Mouse (Mus musculus) T-helper 1 cell (primary cell): ENCODE results near the gene Aggf1.

ENCODE experiments used
- in situ Hi-C: fragments of 300-600 bp; cut with MboI, MseI; formaldehyde crosslinking; loops from one replicate; pipeline ENCODE4 v1.15.1; 2025; ENCODE audit warnings: high pct_unique_total_duplicates

Aggf1 gene

DNA sequence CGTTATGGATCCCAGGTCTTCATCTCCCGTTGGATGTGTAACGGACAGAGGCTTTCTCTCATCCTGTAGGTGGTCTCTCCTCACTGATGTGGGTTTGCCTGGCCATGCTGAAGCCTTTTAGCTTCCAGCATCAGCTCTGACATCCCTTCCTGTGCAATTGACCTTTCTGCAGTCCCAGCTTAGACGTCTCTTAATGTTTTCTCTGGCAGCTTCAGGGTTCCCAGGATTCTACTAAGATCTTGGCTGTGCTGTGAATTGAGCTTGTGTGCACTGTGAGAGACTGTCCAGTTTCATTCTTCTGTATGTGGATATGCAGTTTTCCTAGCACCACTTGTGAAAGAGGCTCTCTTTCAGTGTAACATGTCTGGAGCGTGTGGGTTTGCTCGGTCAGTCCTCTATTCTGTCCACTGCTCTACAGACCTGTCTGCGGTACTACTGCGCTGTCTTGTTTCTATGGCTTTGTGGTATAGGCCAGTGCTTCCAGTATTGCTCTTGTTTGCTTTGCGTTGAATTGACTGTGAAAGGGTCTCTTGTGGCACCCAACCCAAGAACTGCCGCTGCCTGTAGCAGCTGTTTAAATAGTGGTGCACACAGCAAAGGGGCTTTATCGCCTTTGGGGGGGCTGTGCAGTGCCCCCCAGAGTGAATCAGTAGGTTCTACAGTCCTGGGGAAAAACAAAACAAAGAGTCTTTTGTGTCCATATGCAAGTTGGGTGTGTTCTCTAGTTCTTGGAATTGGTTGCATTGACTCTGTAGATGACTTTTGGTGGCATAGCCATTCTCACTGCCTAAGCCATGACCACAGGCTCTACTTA lies 42.9 kb downstream of the Aggf1 start:
- in situ Hi-C loops, result loop anchor here (25.0 kb wide), 1 partner anchor 320 kb away; no protein-coding TSS in a partner anchor

DNA sequence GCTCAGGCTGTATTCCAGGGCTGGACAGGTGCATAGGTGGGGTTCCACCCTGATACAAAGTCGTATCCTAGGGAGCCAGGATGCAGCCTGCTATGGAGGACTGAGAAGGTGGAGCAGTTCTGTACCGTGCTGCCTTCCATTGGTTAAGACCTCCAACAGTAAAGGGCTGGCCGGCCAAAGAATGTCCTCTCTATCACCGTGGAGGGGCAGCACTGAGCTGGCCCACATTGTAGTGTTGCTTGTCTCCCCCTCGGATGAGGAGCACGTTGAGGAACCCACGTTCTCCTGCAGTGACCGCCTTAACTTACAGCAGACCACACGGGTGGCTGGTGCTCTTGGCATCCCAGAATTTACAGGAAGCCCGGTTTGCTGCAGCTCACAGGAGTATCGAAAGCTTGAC lies 44.6 kb downstream of the Aggf1 start:
- in situ Hi-C loops, result loop anchor here (25.0 kb wide), 1 partner anchor 318 kb away; no protein-coding TSS in a partner anchor

DNA sequence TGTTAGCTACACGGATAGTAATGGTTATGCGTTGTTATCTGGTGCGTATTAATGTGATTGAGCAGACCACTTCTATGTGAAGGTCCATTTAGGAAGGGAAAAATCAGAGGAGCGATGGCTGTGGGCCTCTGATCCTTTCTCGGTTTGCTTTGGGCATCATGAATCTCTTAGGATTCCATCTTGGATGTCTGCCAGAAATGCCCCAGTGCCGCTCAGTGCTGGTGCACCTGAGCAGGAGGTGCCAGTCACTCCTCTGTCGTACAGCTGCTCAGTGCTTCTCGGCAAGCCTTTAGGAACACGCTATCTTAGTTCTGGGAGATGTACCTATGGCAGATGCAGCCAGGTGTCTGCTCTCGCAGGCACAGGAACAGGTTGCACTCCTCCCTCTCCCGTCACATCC lies 46.4 kb downstream of the Aggf1 start:
- in situ Hi-C loops, result loop anchor here (25.0 kb wide), 1 partner anchor 316 kb away; no protein-coding TSS in a partner anchor

DNA sequence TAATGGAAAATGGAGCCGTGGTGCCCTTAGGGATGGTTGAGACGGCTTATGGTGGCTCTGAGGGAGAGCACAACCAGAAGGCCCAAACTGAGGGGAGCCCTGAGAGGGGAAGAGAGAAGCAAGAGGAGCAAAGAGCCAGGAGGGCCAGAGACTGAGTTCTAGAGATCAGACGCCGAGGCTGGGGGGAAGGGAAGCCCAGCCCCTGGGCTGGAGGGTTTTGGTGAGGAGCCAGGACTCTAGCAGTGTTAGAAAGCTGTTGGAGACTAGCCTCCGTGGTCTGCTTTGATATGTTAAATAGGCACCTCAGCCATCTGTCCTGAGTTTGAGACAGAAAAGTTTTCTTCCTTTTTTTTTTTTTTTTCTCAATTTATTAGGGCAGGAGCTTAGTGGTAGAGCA lies 47.8 kb downstream of the Aggf1 start:
- in situ Hi-C loops, result loop anchor here (25.0 kb wide), 1 partner anchor 315 kb away; no protein-coding TSS in a partner anchor

DNA sequence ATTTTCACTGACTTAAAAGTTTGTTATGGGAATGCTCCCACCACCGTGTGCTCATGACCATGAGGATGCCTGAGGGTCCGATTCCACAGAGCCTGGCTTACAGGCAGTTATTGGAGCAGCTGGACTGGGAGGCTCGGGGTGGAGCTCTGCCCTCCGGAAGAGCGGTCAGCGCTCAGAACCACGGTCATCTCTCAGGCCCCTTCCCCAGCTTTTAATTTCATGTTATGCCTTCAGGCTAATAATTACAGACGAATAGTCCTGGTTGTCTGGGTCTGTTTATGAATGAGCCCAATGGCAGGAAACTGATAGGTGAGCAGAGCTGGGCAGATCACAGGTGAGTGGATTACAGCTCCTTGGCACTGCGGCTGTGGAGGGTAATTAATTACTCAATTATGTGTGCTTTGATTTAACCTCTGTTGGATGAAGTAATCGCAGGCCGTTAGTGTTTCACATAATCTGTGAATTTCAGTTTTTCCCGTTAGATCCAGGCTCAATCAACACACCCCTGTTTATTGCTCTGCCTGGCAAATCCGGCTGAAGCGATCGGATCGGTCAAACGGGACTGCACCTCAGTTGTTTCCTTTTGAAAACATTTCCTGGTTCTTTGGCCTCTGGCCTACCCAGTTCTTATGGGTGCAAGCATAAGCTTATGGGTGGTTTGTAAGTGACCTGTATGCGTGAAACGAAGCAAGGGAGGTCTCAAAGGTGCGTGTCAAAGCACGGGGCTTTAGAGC lies 48.4 kb downstream of the Aggf1 start:
- in situ Hi-C loops, result loop anchor here (25.0 kb wide), 1 partner anchor 314 kb away; no protein-coding TSS in a partner anchor

DNA sequence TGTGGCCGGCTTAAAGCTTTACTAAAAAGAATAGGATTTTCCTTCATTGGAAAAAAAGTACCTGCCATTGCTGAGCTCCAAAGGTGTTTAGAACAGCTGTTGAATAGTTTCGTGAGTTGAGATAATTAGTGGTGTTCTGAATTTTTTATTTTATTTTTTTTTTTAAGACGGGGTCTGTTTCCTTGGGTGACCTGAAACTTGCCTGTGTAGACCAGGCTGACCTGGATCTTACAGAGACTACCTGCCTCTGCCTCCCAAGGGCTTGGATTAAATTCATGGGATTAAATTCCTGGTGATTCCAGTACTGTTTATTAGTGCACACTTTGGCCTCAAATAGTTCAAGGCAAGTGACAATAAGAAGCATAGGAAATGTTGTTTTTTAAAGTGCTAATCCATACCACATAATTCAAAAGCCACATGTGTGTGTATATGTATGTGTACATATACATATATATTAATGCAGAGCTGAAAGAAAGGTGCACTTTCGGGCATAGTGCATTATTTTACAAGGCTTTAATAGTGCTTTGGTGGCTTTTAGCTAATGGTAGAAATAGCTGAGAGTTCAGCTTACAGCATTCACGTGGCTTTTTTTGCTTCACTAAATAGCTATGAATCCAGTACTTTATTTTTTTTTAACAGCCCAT lies 49.1 kb downstream of the Aggf1 start:
- in situ Hi-C loops, result loop anchor here (25.0 kb wide), 1 partner anchor 314 kb away; no protein-coding TSS in a partner anchor

DNA sequence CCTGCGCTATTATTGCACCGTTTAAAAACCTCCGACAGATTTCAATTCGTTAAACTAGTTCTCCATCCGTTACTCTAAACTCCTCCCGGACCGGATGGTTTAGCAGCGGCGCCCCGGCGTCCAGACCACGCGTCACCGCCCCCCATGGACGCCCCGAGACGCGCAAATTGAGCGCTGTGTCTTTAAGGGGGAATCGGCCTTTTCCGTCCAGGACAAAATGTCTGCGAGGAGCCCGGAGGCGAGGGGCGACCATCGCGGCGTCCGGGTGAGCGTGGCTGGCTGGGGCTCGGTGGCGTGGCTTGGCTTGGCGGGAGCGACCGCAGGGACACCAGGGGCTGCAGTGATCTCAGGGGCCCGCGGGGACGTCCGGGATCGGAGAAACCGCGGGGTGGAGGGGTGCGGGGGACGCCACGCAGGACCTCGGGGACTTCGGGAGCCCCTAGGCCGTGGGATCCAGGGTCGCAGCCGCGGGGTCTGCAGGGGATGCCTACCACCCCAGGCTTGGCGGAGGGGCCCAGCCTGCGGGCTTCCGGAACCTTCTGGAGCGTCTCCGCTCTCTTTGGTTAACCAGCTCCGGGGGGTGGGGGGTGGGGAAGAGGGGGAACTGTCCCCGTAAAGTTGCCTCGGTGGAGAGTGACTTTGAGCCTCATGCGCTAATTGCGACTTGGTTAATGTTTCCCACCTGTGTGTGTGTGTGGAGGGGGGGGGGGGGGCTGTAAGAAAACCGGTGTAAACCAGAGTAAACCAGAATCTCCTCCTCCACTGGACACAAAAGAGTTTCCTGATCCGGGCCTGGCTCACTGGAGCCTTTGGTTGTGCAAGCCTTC lies 49.9 kb downstream of the Aggf1 start:
- in situ Hi-C loops, result loop anchor here (25.0 kb wide), 1 partner anchor 313 kb away; no protein-coding TSS in a partner anchor

DNA sequence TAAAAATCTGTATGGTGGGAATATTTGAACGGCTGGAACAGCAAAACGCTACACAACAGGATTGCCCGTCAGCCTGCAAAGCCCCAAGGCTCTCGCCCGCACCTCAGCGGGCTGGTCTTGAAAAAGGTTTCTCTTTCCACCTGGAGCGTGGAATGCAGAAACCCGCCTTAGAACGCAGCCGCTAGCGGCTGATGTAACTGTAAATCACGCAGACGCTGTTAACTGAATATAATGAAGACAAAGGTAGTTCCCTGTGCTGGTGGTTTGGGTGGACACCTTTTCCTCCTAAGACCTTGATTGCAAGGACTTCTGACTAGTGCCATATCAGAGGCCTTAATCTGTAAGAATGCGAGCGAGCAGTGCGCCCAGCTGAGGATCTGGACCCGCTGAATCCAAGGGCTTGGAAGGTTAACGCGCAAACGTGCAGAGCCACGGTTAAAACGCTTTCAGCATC lies 50.5 kb downstream of the Aggf1 start:
- in situ Hi-C loops, result loop anchor here (25.0 kb wide), 1 partner anchor 312 kb away; no protein-coding TSS in a partner anchor

DNA sequence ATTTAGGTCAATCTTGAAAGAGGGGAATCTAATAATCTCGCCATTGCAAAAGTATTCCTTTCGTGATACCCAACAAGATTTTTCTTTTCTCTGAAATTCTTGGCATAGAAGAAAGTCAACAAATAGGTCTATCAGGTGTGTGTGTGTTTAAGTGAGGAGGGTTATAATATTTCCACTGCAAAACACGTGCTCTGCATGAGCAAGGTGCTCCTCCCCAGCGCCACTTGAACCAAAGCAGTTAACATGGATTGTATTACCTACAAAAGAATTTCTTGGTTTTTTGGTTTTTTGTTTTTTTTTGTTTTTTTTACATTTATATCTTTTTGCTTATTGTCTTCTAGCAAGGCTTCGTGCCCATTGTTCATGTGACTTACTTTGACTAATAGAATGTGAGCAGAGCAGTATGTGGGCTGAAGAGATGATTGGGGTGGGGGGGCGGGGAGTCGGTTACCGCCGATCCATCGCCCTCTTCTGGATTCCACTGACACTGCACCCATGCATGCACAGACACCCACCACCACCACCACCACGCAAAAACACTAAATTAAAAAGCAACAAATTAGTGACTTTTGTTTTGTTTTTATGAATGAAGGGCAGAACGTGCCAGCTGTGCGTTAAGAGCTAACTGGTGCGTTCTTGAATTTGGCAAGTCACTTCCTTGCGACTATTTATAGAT lies 51.1 kb downstream of the Aggf1 start:
- in situ Hi-C loops, result no loop called here

DNA sequence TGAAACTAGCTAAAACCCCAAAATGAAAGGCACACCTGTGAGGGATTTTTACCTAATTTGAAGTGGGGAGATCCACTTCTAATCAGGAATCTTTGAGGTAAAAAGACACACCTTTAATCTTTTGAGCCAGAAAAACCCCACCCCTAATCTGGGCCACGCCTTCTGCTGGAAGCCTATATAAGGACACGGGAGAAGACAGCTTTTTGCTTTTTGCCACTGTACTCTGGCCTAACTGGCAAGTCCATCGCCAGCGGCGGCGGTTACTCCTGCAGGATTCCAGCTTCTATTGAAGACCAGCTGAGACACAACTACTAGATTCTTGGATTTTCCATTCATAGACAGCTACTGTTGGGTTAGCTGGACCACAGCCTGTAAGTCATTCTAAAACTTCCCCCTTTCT lies 51.8 kb downstream of the Aggf1 start, which contains the start of gene Zbed3:
Zbed3 (plus strand) TSS at position 213 of the 400 bp plus-strand sequence.
- in situ Hi-C loops, result no loop called here

DNA sequence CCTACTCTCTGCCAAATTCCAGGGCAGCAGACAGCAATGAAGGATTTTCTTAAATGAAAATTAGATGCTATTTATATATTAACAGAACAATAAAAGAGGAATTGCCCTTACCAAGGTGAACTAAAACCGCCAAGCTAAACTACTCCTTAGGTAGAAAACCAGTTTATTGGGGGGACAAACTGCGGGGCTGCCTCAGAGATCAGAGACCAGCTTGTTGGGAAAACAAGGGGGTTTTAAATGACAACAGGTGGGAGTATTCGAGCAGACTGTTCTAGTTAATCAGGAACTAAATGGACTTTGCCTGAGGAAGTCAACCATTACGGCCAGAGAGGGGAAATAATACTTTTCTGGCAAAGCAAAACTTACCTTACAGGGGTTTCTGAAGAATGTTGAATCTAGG lies 54.7 kb downstream of the Aggf1 start:
- in situ Hi-C loops, result no loop called here

DNA sequence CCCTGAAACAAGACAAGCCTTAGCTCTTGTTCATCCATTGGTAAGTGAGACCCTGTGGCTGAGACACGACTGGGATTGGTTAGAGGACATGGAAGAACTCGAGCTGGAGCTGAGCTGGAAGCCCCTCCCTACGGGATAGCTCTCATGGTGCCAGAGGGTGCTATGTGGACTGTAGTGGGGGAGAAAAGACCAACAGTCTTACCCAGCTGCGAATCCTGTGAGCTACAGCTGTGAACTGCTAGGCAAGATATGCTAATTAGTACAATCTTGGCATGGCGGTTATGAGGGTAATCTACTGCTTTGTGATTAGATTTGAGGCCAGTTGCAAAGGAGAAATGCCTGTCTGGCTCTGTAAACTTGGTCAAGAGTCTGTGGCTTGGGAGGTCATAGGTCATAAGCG lies 56.0 kb downstream of the Aggf1 start:
- in situ Hi-C loops, result no loop called here

DNA sequence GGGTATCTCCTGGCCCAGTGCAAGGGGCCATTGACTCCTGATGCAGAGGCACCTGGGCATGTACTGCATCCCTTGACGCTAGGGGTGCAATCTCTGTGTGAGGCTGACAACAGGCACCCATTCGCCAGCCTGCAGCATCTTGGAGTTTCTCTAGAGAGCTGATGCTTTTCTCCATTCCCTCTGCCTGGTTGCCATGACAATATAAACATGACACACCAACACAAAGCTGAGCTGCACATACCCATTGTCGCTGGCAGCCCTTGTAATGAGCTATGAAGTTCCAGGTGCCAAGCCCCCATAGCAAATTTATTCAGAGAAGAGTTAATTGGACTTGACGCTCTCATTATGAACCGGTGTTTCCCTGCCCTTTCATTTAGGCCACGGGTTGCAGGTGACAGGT lies 63.1 kb downstream of the Aggf1 start:
- in situ Hi-C loops, result no loop called here

DNA sequence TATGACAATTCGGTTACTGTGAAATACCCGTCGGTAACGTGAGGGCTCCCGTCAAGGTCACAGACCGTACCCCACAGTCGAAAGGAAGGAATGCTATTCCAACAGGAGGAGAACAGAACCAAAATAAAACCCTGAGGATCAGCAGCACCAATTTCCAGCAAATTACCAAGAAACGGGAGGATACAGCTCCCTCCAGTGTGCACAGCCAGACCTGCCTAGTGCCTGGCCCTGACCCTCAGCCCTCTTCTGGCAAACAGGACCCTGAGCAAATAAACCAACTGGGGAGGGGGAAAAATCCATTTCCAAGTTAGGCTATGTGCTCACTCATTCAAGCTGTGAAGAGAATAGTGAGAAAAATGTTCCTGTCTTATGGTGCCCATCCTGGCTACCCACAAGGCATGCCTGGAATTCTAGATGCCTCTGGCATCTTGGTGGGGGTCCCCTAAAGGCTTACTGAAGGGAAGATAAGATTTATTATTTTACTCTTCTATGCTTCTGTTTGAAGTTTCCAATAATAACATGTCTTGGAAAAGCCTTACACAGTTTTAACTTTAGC lies 68.0 kb downstream of the Aggf1 start:
- in situ Hi-C loops, result no loop called here

DNA sequence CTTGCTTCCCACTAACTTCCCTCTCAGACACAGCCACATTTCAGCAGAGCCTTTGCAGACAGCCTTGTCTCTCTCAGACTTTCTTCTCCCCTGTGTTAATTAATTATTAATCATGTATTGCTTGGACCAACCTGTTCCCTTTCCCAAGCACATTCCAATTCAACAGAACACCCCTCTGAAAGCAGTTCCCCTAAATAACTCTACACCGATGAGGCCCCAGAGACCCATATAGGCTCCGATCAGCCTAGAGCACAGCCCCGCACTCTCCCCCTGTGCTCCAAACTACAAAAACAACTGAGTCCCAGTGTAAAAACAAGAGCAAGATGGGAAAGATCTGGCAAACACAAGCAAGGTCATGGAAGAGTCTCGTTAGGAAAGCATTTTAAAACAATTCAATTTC lies 68.6 kb downstream of the Aggf1 start:
- in situ Hi-C loops, result no loop called here
